Comparison of ENCODE assay signal across 7 mouse cellular contexts in the genomic region with DNA sequence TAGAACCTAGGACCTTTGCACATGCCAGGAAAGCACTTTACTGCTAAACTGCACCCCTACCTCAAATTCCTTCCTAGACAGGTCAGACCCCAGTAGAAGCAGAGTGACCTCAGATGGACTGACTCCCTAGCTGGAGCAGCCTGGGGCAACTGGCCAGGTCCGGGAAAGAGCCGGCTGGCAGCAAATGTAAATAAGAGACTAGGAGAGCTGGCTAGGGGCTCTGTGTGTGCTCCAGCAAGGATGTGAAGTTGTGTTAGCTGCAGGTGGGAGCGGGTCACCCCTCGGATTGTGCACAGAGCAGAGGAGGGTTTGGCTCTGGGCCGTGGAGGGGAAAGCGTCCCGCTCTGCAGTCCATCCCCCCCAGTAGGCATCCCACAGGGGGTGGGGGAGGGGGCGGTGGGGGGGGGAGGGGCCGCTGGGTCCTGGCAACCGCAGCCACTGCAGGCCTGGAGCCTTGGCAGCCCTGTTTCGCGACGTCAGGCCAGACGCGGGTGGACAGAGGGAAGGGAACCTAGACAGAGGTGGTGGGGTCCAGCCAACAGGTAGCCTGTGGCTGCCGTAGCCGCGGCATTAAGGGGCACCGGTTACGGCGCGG. TPM values are rescaled to one million over a fixed set of nuclear protein-coding genes. Genes with fewer than 3 reads are reported as not detected.
A peak's percentile ranks its signal among the peaks of the same experiment; 100 is the strongest.
DNase-seq lines count a peak whose midpoint lies in the region; TF ChIP-seq lines count a peak whose summit lies in the region.

A gene (plus strand): TSS at position 215 of the 595 bp plus-strand sequence.

- H3K36me3 ChIP-seq in ES-E14 (ENCODE audit: control insufficient read depth, insufficient read depth, low read length, poor library complexity, severe bottlenecking) (no peaks in the 10 kb centered on the region; the same call in 1 of the 2 replicates), macrophage (ENCODE audit: inconsistent target) (no peaks in the 10 kb centered on the region)

- peaks cover 0 to 17% of the 10 kb centered on the region in 2 experiments; a peak in 2 of 4 replicates for H3K4me1 ChIP-seq in ES-E14 (ENCODE audit: control insufficient read depth in 2 of 2, insufficient read depth in 2 of 2, low read length in 2 of 2, poor library complexity in 1 of 2)
- no peaks in the 10 kb centered on the region for H3K4me1 ChIP-seq in embryonic fibroblast, embryonic 13.5 days (ENCODE audit: control insufficient read depth, insufficient read depth, low read length)

- TF ChIP-seq CTCF in embryonic fibroblast, embryonic 13.5 days (IDR thresholded peaks at IDR 0.05; ENCODE audit: borderline replicate concordance, insufficient read depth, low read length), result no peak

- DNase-seq in ES-E14 (ENCODE audit: low read depth, low spot score), result no peak
- DNase-seq in adrenal gland, adult 18-20 months (ENCODE audit: low spot score in 2 of 2), result peak; percentile 5 to 31
- DNase-seq in heart, postnatal 10 days, result peak; percentile 75
- peak; percentile 24 to 51 for DNase-seq in kidney, postnatal 4 days
- DNase-seq in yolk sac, embryonic 10.5 days (ENCODE audit: low spot score), result peak; percentile 34

- in situ Hi-C loops in ES-E14 (cut with MboI; ENCODE audit: low sequenced_read_pairs in 2 of 2, unreplicated experiment in 2 of 2), result loop anchor here in 1 of 2 experiments (10.0 kb wide), 1 partner anchor 276 kb away; no protein-coding TSS in a partner anchor

- H3K27ac ChIP-seq in ES-E14 (ENCODE audit: insufficient read depth, low read depth, low read length, poor library complexity, severe bottlenecking) (no peak within 1 kb of the TSS), macrophage (no peak within 1 kb of the TSS)
- H3K27ac ChIP-seq in embryonic fibroblast, embryonic 13.5 days (ENCODE audit: insufficient read depth, low read length), result no peak within 1 kb of the TSS

- H3K9me3 ChIP-seq in ES-E14 (ENCODE audit: control insufficient read depth, insufficient read depth, low read depth, low read length), result no peaks in the 10 kb centered on the region

- H3K9ac ChIP-seq in ES-E14 (ENCODE audit: insufficient read depth, low read depth, low read length, poor library complexity, severe bottlenecking), result peak within 1 kb of the TSS; percentile 77

- intact Hi-C loops in heart, postnatal 10 days (cut with DNase I), result no loop called here

- WGBS in macrophage (ENCODE audit: missing documents), result 17% methylated on average over 18 of the region's 22 CpGs

- H3K4me3 ChIP-seq in ES-E14 (ENCODE audit: insufficient read depth in 1 of 2, low read depth in 1 of 2, low read length in 2 of 2, poor library complexity in 1 of 2, severe bottlenecking in 1 of 2), result peak within 1 kb of the TSS; percentile 92 to 98
- H3K4me3 ChIP-seq in embryonic fibroblast, embryonic 13.5 days (ENCODE audit: insufficient read depth, low read length), result peak within 1 kb of the TSS; percentile 80
- H3K4me3 ChIP-seq in macrophage (ENCODE audit: inconsistent target), result peak within 1 kb of the TSS; percentile 38

- no peak for TF ChIP-seq POLR2A in embryonic fibroblast, embryonic 13.5 days (IDR thresholded peaks at IDR 0.05; ENCODE audit: low read depth, low read length)

- H3K79me2 ChIP-seq in macrophage (ENCODE audit: inconsistent target), result no peaks in the 10 kb centered on the region

TF ChIP-seq in ES-E14, 5 proteins besides CTCF, POLR2A, EP300 and RAD21:
- no peak for TF ChIP-seq ZNF384 (IDR thresholded peaks at IDR 0.05; ENCODE audit: low read depth, low read length)
- no peak for TF ChIP-seq CHD2 (IDR thresholded peaks at IDR 0.05; ENCODE audit: low read depth, low read length)
- no peak for TF ChIP-seq ZC3H11A (IDR thresholded peaks at IDR 0.05; ENCODE audit: borderline replicate concordance, low read depth, low read length)
- TF ChIP-seq MAFK (IDR thresholded peaks at IDR 0.05; ENCODE audit: insufficient read depth, low read depth, low read length), result no peak
- TF ChIP-seq HCFC1 (IDR thresholded peaks at IDR 0.05; ENCODE audit: borderline replicate concordance, insufficient read depth, low read length), result no peak

RNA-seq across cellular contexts. Expression of the gene that starts here (rescaled TPM):
- 6.2 and 15.4 TPM in 2 replicates for total RNA-seq in ES-E14 (2012; rRNA removed)
- under 1 TPM; 0.36 to 0.67 TPM for total RNA-seq in adrenal gland, adult 18-20 months (2021)
- not detected in 2 replicates for polyA plus RNA-seq in embryonic fibroblast, embryonic 13.5 days (2011; ENCODE audit: insufficient read length, low read depth, missing spikeins)
- under 1 TPM; 0.35 to 0.57 TPM for total RNA-seq in heart, postnatal 10 days (2021)
- not detected for total RNA-seq in macrophage (2018; cell fraction: chromatin; rRNA removed)
- total RNA-seq in macrophage (2018; cell fraction: cytosol; rRNA removed), result not detected
- total RNA-seq in macrophage (2018; cell fraction: nucleus; rRNA removed), result not detected
- polyA plus RNA-seq in macrophage (2018), result not detected in 3 replicates

Comparison
In these comparisons a context has a peak if more than half of its experiments do, and no peak if none do; other contexts are left out.
1. Peak in DNase-seq in adrenal gland, adult 18-20 months; RNA of the gene not detected or under 1 TPM.
2. Peak in DNase-seq in heart, postnatal 10 days; RNA of the gene not detected or under 1 TPM.
3. H3K4me3 ChIP-seq: peak in every context shown above with its lines; median percentile 95 in ES-E14; 80 in embryonic fibroblast, embryonic 13.5 days; 38 in macrophage.